Mouse (Mus musculus): ENCODE measurements around the gene Dctn1. TPM values are rescaled to one million over a fixed set of nuclear protein-coding genes. Genes with fewer than 3 reads are reported as not detected.

Dctn1 gene
- polyA plus RNA-seq, 1 experiment from 2014 or later: 116 TPM

DNA sequence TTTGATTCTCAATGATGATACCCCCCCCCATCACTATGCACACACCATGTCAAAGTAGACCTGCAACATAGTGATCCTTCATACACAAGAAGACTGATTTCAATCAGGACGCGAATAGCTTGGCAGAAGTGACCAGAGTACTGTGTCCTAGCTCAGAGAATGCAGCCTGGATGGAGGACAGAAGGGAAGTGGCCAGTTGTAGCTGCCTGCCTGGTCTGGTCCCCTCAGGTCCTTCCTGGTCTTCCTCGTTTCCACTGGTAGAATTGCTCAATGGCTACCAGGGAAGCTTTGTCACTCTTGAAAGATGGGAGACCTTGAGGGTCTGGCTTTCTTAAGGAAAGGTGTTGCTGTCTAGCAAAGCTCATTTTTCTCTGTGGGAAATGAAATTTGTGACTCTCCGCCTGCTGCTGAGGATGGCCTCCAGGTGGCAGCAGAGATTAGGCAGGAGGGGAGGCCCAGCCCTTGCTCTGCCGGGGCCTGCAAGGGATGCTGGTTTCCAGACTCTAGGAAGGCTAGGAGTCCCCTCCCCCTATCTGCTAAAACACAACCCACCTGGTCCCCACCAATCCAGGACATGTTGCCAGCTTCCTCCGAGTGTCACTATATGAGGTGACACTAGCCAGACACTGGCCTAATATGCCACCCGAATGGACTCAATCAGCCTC, 49.4 kb downstream of the Dctn1 start:
- H3K4me3 ChIP-seq: no peak overlapping the region
- DNase-seq (ENCODE audit: low spot score): peak; percentile 85
- H3K36me3 ChIP-seq (replicated peaks): no peaks in the 10 kb centered on the region
- H3K9me3 ChIP-seq: no peaks in the 10 kb centered on the region
- peaks cover 6% of the 10 kb centered on the region; the same call in 1 of the 2 replicates for H3K4me1 ChIP-seq
- no peaks in the 10 kb centered on the region for H3K27me3 ChIP-seq (replicated peaks; ENCODE audit: low read depth, poor library complexity, severe bottlenecking)
- WGBS: 17% methylated on average over 7 of the region's 7 CpGs
- H3K27ac ChIP-seq (replicated peaks): no peak overlapping the region

DNA sequence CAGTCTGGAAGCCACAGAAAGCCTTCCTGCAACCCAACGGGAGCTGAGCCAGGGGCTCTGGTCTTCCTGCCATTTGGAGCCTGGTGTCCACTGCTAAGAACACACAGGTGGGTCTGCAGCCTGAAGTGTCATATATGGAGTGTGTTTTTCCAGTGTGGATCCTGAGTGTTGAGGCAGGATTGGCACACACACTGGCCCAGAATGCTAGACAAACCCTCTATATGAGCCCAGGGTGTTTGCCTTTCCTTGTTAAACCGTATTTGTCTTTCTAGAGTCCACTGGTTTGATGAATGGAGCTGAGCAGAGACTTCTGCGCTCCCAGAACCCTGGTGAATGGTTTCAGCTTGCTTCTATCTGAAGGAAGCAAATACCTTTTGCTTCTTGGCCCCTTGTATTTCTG, 54.1 kb downstream of the Dctn1 start, which contains the start of gene Slc4a5:
TSS of gene Slc4a5 (plus strand) at position 15 of the 400 bp plus-strand sequence.
- no peak within 1 kb of the TSS for H3K4me3 ChIP-seq
- no peaks in the 10 kb centered on the region for H3K9me3 ChIP-seq
- no peaks in the 10 kb centered on the region for H3K36me3 ChIP-seq (replicated peaks)
- WGBS: 75% methylated on average over 3 of the region's 3 CpGs
- peaks cover 6% of the 10 kb centered on the region; the same call in 1 of the 2 replicates for H3K4me1 ChIP-seq
- 0 out of 2 replicates have a peak, but pooled peaks cover 2% of the 10 kb centered on the region for H3K27me3 ChIP-seq (replicated peaks; ENCODE audit: low read depth, poor library complexity, severe bottlenecking)
- no peak for DNase-seq (ENCODE audit: low spot score)
- no peak within 1 kb of the TSS; the same call in 1 of the 2 replicates for H3K27ac ChIP-seq (replicated peaks)

DNA sequence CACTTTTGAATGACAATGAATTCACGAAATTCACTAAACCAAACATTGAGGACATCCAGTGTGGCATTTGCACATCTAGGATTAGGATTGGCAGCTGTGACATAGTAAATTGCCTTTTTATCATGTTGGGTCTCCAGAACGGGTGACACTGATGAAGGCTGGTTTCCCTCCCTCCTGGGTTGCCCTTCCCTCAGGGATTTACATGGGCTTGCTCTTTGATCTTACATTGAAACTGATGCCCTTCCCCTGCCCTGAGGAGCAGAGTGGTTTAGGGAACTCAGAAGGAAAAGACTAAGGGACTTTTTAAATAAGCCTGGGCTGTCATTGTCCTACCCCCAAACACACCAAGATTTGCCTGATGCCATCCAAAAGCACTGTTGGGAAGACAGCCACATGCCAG, 65.8 kb downstream of the Dctn1 start:
- Histone ChIP-seq H3K27ac (replicated peaks) (no peak overlapping the region), H3K36me3 (replicated peaks) (no peaks in the 10 kb centered on the region), H3K9me3 (no peaks in the 10 kb centered on the region), H3K4me3 (no peak overlapping the region), H3K4me1 (peaks cover 23% of the 10 kb centered on the region), H3K27me3 (replicated peaks; ENCODE audit: low read depth, poor library complexity, severe bottlenecking) (peaks cover 46% of the 10 kb centered on the region)
- DNase-seq (ENCODE audit: low spot score): no peak
- WGBS: 48% methylated on average over 2 of the region's 2 CpGs

DNA sequence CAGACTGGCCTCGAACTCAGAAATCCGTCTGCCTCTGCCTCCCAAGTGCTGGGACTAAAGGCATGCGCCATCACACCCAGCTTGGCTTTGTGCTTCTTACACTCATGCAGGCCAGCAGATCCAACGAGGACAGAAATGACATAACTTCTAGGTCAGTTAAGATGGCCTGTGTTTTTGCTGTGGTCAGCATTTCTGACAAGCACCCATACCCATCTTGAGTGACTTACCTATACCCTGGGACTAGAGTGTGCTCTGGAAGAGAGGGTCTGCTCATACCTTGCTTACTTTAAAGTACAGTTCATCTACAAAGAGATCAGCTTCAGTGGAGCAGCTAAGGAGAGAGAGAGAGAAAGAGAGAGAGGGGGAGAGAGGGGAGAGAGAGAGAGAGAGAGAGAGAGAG, 67.6 kb downstream of the Dctn1 start:
- Histone ChIP-seq H3K27me3 (replicated peaks; ENCODE audit: low read depth, poor library complexity, severe bottlenecking) (peaks cover 64% of the 10 kb centered on the region), H3K4me3 (no peak overlapping the region)
- no peak for DNase-seq (ENCODE audit: low spot score)

DNA sequence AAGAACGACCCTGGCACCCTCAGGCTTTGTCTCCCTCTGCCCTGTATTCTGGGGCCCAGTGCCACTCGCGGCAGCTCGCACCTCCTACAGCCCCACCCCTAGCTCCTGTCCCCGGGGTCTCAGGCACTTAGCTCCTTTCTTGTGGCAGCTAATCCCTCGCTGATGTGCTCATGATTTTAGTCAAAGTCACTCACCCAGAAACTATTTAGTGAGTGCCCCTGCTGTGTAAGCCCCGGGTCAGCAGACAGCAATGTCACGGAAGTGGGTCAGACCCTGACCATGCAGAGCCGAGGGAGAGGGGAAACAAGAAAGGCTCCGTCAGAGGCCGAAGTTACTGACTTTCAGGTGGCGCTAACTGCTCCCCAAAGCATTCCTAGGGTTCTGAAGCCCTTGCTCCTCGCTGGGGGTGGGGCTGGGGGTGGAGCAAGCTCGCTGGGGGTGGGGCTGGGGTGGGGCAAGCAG, 68.6 kb downstream of the Dctn1 start:
- H3K9me3 ChIP-seq: no peaks in the 10 kb centered on the region
- H3K27me3 ChIP-seq (replicated peaks; ENCODE audit: low read depth, poor library complexity, severe bottlenecking): peaks cover 74% of the 10 kb centered on the region
- H3K4me3 ChIP-seq: peak overlapping the region; percentile 40
- peaks cover 38% of the 10 kb centered on the region for H3K4me1 ChIP-seq
- 2% methylated on average over 14 of the region's 14 CpGs for WGBS
- peak overlapping the region; percentile 59; the same call in 1 of the 2 replicates for H3K27ac ChIP-seq (replicated peaks)
- H3K36me3 ChIP-seq (replicated peaks): no peaks in the 10 kb centered on the region
- peak; percentile 43 for DNase-seq (ENCODE audit: low spot score)

More for the DNA sequence above, 67.6 kb downstream of the Dctn1 start:
- H3K9me3 ChIP-seq: no peaks in the 10 kb centered on the region
- H3K36me3 ChIP-seq (replicated peaks): no peaks in the 10 kb centered on the region
- H3K27ac ChIP-seq (replicated peaks): no peak overlapping the region
- 79% methylated on average over 4 of the region's 4 CpGs for WGBS
- H3K4me1 ChIP-seq: peaks cover 38% of the 10 kb centered on the region

DNA sequence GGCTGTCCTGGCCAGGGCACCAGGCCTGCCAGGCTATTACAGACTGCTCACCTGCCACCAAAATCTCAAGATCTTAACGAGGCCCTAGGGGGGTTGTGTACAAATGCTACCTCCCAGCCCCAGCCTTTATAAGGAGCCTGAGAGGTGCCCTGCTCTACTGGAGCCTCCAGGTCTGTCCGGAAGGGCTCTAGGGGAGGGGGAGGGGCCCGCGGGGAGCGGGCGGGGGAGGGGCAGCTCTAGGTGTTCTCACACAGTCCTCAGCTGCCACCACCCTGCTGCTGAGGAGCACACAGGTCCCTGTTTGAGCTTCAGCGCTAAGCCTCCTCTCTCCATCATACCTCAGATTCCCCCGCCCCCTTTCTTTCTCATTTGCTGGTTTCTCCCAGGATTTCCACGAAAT, 71.4 kb downstream of the Dctn1 start:
- Histone ChIP-seq H3K4me1 (peaks cover 49% of the 10 kb centered on the region), H3K4me3 (peak overlapping the region; percentile 46), H3K27ac (replicated peaks) (0 out of 2 replicates have a peak overlapping the region, but pooled peaks have one; percentile 8), H3K27me3 (replicated peaks; ENCODE audit: low read depth, poor library complexity, severe bottlenecking) (peaks cover 97% of the 10 kb centered on the region), H3K9me3 (no peaks in the 10 kb centered on the region), H3K36me3 (replicated peaks) (no peaks in the 10 kb centered on the region)
- WGBS: under 1% methylated on average over 9 of the region's 9 CpGs
- DNase-seq (ENCODE audit: low spot score): peak; percentile 47

DNA sequence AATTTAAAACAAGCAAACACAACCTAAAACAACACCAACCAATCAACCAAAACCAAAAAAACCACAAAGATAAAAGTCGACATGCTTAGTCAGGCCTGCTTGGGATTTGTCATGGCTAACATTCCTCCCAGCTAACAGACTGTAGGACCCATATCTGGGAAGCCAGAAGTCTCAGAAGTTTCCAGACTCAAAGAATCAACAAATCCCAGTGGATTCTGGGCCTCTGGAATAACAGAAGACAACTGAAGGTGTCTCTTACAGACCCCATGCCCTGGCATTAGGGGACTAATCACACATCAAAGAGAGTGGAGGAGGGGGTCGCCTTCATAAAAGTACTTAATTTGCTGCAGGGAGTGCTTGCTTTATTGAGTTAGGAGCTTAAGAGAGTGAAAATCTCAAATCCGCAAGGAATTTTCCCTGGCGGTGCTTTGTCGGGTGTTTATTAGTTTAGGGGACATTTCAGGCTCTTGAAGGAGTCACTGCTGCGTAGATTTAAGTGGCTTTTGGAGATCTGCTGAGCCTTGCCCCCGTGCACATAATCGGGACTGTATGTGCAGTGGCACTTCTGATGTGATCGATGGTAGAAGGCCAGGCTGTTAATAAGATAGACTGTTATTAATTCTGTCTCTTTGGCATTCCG, 78.8 kb downstream of the Dctn1 start:
- Histone ChIP-seq H3K4me3 (no peak overlapping the region), H3K36me3 (replicated peaks) (no peaks in the 10 kb centered on the region), H3K9me3 (no peaks in the 10 kb centered on the region), H3K4me1 (peaks cover 33% of the 10 kb centered on the region), H3K27me3 (replicated peaks; ENCODE audit: low read depth, poor library complexity, severe bottlenecking) (peaks cover 42% of the 10 kb centered on the region), H3K27ac (replicated peaks) (no peak overlapping the region)
- DNase-seq (ENCODE audit: low spot score): no peak
- 46% methylated on average over 10 of the region's 10 CpGs for WGBS

DNA sequence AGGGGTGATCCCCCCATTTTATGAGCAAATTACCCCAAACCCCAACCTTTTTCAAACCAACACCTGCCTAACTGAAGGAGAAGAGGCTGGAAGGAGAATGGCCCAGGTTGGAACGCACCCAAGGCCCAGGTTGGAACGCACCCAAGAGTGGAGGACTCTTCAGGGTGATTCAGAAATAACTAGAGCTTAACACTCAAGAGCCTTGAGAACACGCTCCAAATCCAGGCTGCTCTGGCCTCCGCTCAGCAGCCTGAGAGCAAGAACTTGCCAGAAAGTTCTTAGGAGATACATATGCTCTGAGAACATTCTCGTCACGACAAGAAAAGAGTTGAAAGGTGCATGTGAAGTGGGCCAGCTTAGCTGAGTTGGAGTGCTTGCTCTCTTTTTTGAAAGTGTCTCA, 79.4 kb downstream of the Dctn1 start:
- Histone ChIP-seq H3K36me3 (replicated peaks) (no peaks in the 10 kb centered on the region), H3K27ac (replicated peaks) (no peak overlapping the region), H3K4me3 (no peak overlapping the region), H3K4me1 (peaks cover 27% of the 10 kb centered on the region), H3K27me3 (replicated peaks; ENCODE audit: low read depth, poor library complexity, severe bottlenecking) (peaks cover 36% of the 10 kb centered on the region), H3K9me3 (no peaks in the 10 kb centered on the region)
- no peak for DNase-seq (ENCODE audit: low spot score)
- WGBS: 90% methylated on average over 6 of the region's 6 CpGs

DNA sequence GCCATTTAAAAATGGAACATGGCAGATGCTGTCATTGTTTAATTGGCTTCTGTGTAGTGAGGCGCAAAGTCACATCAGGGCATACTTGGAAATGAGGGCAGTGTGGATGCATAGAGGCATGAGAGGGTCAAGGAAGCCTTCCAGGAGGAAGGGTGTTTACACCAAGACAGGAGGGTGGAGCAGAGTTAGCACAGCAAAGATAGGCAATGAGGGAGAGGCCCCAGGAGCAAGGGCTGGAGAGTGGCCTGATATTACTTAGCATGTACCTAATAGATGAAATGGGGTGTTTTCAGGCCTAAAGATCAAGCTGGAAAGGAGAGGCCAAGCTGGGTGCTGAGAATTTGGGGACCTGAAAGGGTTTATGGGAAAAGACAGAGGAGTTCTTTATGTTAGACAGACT, 80.3 kb downstream of the Dctn1 start:
- Histone ChIP-seq H3K4me1 (peaks cover 22% of the 10 kb centered on the region), H3K27me3 (replicated peaks; ENCODE audit: low read depth, poor library complexity, severe bottlenecking) (peaks cover 28% of the 10 kb centered on the region)

DNA sequence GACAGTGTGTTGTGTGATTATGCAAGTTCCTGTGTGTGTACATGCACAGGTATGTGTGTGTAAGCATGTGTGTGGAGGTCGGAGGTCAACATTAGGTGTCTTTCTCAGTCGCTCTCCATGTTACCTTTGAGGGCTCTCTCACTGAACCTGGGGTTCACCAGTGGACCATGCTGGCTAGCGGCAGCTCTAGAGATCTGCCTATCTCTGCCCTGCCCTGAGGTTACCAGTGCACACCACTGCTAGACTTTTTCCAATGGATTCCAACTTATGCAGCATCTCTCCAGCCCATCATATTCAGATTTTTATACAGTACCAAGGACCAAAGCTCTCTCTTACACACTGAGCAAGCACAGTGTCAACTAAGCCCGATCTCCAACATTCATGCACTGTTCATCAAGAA, 81.0 kb downstream of the Dctn1 start:
- peaks cover 20% of the 10 kb centered on the region for H3K27me3 ChIP-seq (replicated peaks; ENCODE audit: low read depth, poor library complexity, severe bottlenecking)
- WGBS: 90% methylated on average over 4 of the region's 4 CpGs
- no peaks in the 10 kb centered on the region for H3K36me3 ChIP-seq (replicated peaks)
- H3K27ac ChIP-seq (replicated peaks): no peak overlapping the region
- peaks cover 21% of the 10 kb centered on the region for H3K4me1 ChIP-seq
- H3K4me3 ChIP-seq: no peak overlapping the region
- H3K9me3 ChIP-seq: no peaks in the 10 kb centered on the region
- no peak for DNase-seq (ENCODE audit: low spot score)

More for the DNA sequence above, 80.3 kb downstream of the Dctn1 start:
- Histone ChIP-seq H3K36me3 (replicated peaks) (no peaks in the 10 kb centered on the region), H3K4me3 (no peak overlapping the region), H3K9me3 (no peaks in the 10 kb centered on the region), H3K27ac (replicated peaks) (no peak overlapping the region)
- 88% methylated on average over 1 of the region's 1 CpGs for WGBS
- DNase-seq (ENCODE audit: low spot score): no peak

DNA sequence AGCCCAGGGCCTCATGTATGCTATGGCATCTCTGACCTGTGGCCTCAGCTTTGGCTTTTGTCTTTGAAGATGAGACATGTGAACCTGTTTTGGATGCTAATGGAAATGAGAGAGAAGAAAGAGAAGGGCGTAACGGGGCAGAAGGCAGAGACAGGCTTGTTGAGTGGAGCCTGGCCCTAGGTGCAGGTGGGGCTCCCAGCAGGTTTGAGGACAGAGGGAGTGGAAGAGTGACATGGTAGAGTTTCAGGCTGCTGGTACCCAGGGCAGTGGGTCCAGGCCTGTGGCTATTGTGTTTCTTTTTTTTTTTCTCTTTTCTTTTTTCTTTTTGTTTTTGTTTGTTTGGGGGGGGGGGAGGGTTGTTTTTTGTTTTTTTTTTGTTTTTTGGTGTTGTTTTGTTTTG, 81.4 kb downstream of the Dctn1 start:
- no peaks in the 10 kb centered on the region for H3K36me3 ChIP-seq (replicated peaks)
- no peaks in the 10 kb centered on the region for H3K9me3 ChIP-seq
- WGBS: 95% methylated on average over 2 of the region's 2 CpGs
- no peak overlapping the region for H3K4me3 ChIP-seq
- peaks cover 19% of the 10 kb centered on the region for H3K27me3 ChIP-seq (replicated peaks; ENCODE audit: low read depth, poor library complexity, severe bottlenecking)
- H3K27ac ChIP-seq (replicated peaks): no peak overlapping the region
- H3K4me1 ChIP-seq: peaks cover 19% of the 10 kb centered on the region
- DNase-seq (ENCODE audit: low spot score): no peak

Measured in embryonic facial prominence, embryonic 10.5 days (tissue).